Mouse (Mus musculus) testis, postnatal 14 days (tissue): ENCODE results near the gene Stx1b.
A peak's percentile ranks its signal among the peaks of the same experiment; 100 is the strongest.
"Not testable (repeated sequence)": the region's sequence is repeated elsewhere in the genome, so short reads cannot be mapped to it uniquely, and the experiment has no call there.

Source experiments
- DNase-seq: peaks from one replicate; pipeline ENCODE4 v3.0.0; 2021; ENCODE audit warnings: low spot score

Gene Stx1b

GRCm38 (mm10) chr7:127776878-127777473, 47.4 kb downstream of the Stx1b start:
- DNase-seq, result peak; percentile 96

- peak; percentile 89 for DNase-seq
These were observed 47.9 kb downstream of the Stx1b start, which contains the start of gene Setd1a for GRCm38 (mm10) chr7:127776426-127776825. Gene Setd1a (plus strand): TSS chr7:127776670.

DNA sequence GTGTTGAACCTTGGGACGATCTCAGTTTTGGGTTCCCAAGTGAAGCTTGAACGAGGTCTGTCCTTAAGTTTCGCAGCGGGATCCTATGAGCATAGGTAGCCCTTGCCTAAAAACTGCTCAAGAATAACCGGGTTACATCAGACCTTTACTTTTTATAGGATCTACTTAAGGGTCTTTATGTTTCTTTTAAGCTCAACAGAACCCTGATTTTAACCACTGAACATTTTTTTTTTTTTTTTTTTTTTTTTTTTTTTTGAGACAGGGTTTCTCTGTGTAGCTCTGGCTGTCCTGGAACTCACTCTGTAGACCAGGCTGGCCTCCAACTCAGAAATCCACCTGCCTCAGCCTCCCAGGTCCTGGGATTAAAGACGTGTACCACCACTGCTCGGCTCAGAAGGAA, 48.5 kb downstream of the Stx1b start:
- not testable (repeated sequence) for DNase-seq

- no peak for DNase-seq
These were observed 50.5 kb downstream of the Stx1b start for GRCm38 (mm10) chr7:127773664-127774384.

- DNase-seq, result no peak
These were observed 51.8 kb downstream of the Stx1b start for GRCm38 (mm10) chr7:127772557-127772956.

DNA sequence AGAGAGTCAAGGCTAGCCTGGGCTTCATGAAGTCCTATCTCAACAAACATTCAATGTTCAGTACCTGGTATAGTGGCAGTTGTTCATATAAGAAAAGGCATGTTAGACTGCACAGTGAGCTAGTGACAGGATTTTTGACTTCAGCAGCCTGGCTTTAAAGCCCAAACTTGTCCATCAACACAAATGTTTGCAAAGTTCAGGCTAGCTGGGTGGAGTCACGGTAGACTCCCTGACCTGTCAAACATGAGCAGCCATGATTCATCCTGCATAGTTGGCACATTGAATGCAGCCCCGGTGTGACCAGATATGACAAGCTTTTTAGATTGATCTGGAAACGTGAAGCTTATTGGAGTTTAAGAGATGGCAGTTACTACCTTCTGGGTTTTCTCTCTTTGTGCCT, 52.3 kb downstream of the Stx1b start:
- DNase-seq, result no peak

- DNase-seq, result no peak
These were observed 53.1 kb downstream of the Stx1b start for GRCm38 (mm10) chr7:127771262-127771661.

- DNase-seq, result no peak
These were observed 54.1 kb downstream of the Stx1b start for GRCm38 (mm10) chr7:127770039-127770905.

GRCm38 (mm10) chr7:127769651-127770038, 54.7 kb downstream of the Stx1b start, which contains the start of gene Orai3:
Gene Orai3 (plus strand): TSS chr7:127769815.
- peak; percentile 87 for DNase-seq

- DNase-seq, result peak; percentile 94
These were observed 55.3 kb downstream of the Stx1b start for GRCm38 (mm10) chr7:127768997-127769593.

- DNase-seq, result no peak
These were observed 55.9 kb downstream of the Stx1b start for GRCm38 (mm10) chr7:127768346-127768996.

GRCm38 (mm10) chr7:127767671-127768345, 56.5 kb downstream of the Stx1b start:
- DNase-seq, result no peak

- DNase-seq, result peak; percentile 86
These were observed 57.3 kb downstream of the Stx1b start for GRCm38 (mm10) chr7:127766851-127767609.

DNA sequence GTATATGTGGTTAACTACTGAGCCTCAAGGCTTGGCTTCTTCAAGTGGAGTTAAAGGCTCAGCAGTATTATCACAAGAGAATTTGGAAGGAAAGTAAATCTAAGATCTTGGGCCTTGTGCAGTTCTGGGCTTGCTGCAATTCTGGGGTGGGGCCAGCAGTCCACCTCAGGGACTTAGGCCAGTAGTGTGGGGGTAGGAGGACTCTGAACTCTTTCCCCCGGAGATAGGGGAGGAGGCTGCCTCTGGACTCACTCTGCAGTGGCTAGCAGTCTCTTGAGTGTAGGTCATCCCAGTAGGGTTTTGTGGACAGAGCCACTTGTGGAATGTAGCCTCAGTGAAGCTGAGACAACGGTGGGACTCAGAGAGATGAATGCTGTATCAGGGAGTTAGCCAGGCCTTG, 58.6 kb downstream of the Stx1b start:
- DNase-seq, result no peak

GRCm38 (mm10) chr7:127763642-127764041, 60.7 kb downstream of the Stx1b start:
- DNase-seq, result no peak

GRCm38 (mm10) chr7:127761026-127761425, 63.3 kb downstream of the Stx1b start:
- DNase-seq, result no peak

- DNase-seq, result no peak
These were observed 63.9 kb downstream of the Stx1b start for GRCm38 (mm10) chr7:127760478-127760877.

DNA sequence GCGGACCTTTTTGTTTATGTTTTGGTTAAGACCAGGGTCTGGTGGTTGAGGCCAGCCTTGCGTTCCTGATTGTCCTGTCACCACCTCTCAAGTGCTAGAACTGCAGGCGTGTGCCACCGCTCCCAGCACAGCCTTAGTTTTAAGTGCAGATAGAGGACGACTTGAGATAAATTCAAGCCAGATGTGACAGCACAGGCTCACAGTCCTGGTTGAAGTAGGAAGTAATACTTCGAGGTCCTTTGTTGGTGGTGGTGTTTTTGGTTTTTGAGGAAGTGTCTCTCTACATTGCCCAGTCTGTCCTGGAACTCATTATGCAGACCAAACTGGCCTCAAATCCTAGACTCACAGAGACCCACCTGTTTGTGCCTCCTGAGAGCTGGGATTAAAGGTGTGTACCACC, 64.6 kb downstream of the Stx1b start:
- DNase-seq, result no peak
